Mouse (Mus musculus) intestine, postnatal 0 days (tissue): ENCODE measurements around the gene Mroh3. TPM values are rescaled to one million over a fixed set of nuclear protein-coding genes. Genes with fewer than 3 reads are reported as not detected.

ENCODE experiments used
- ATAC-seq: fragments of 200-750 bp; cut with Nextera tagmentation; 2 replicates; pipeline ENCODE4 v1.8.0; 2017; ENCODE audit warnings: mild to moderate bottlenecking, moderate TSS enrichment, moderate library complexity
- H3K27ac ChIP-seq: fragments of 300-500 bp; sonication (generic); 2 replicates; pipeline ENCODE4 v1.5.1; 2014; ENCODE audit warnings: mild to moderate bottlenecking, low read depth, low read length, moderate library complexity
- H3K27me3 ChIP-seq: fragments of 300-500 bp; sonication (generic); replicated peaks from 2 replicates; pipeline ENCODE4 v1.6.1; 2014; ENCODE audit warnings: low read length, mixed read lengths; ENCODE audit not compliant: control insufficient read depth, insufficient read depth
- H3K36me3 ChIP-seq: fragments of 300-500 bp; sonication (generic); 2 replicates; pipeline ENCODE4 v1.6.1; 2014; ENCODE audit warnings: mild to moderate bottlenecking, moderate library complexity; ENCODE audit not compliant: control insufficient read depth, insufficient read depth
- H3K4me1 ChIP-seq: fragments of 300-500 bp; sonication (generic); replicated peaks from 2 replicates; pipeline ENCODE4 v1.6.1; 2014; ENCODE audit warnings: antibody characterized with exemption, low read length, mixed read lengths; ENCODE audit not compliant: control insufficient read depth, insufficient read depth
- H3K4me2 ChIP-seq: fragments of 300-500 bp; sonication (generic); replicated peaks from 2 replicates; pipeline ENCODE4 v1.6.1; 2014; ENCODE audit warnings: low read depth, mild to moderate bottlenecking, moderate library complexity
- H3K4me3 ChIP-seq: fragments of 300-500 bp; sonication (generic); 2 replicates; pipeline ENCODE4 v1.5.1; 2014; ENCODE audit warnings: low read depth, low read length
- H3K9ac ChIP-seq: fragments of 300-500 bp; sonication (generic); 2 replicates; pipeline ENCODE4 v1.6.1; 2014; ENCODE audit warnings: mild to moderate bottlenecking, low read depth, low read length
- H3K9me3 ChIP-seq: fragments of 300-500 bp; sonication (generic); 2 replicates; pipeline ENCODE4 v1.6.1; 2016; ENCODE audit warnings: mixed run types; ENCODE audit not compliant: control insufficient read depth
- CTCF ChIP-seq: sonication (generic); IDR thresholded peaks from 2 replicates; pipeline ENCODE4 v1.5.1; 2016; ENCODE audit warnings: low read depth, mild to moderate bottlenecking, control low read depth, antibody characterized with exemption, moderate library complexity
- WGBS: fragments of 180-500 bp; shearing (Covaris S2); extraction: QIAGEN DNeasy Blood & Tissue Kit; methylation state at CpG from one replicate; pipeline ENCODE4 v1.1.7; 2014; 5-methylcytosine and 5-hydroxymethylcytosine counted together
- polyA plus RNA-seq: library from polyadenylated mRNA; unstranded; fragments of >200 nt; fragmentation: Nextera tagmentation; extraction: Ambion mirVana; gene quantifications from 2 replicates; pipeline ENCODE4 v1.2.1, GENCODE M21; 2015

Gene Mroh3
- polyA plus RNA-seq, 1 experiment from 2014 or later, result 0.04 TPM

DNA sequence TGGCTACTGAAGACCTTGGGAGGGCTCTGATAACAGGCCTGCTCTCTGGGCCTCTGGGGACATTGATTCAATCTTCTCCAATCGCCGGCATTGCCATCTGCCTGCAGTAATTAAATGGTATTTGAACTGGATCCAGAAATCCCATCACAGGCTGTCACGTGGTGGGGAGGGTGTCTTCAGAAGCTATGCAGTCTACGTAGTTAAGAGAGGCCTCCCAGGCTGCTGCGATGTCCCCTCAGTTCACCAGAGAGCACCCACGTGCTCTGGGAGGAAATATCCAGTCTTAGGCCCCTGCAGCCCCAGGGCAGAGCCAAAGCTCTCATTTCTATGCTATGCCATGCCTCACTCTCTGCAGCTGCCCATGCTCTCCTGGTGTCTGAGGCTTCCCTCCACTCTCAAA is 70.3 kb downstream of the Mroh3 start:
- WGBS, result 41% methylated on average over 6 of the region's 6 CpGs
- Histone ChIP-seq H3K4me1 (peaks cover 25% of the 10 kb centered on the region), H3K27me3 (no peaks in the 10 kb centered on the region), H3K4me3 (no peak overlapping the region), H3K27ac (no peak overlapping the region; the same call in 1 of the 2 replicates), H3K4me2 (no peak overlapping the region), H3K9me3 (no peaks in the 10 kb centered on the region), H3K36me3 (peaks cover 17% of the 10 kb centered on the region; the same call in 1 of the 2 replicates), H3K9ac (peak overlapping the region; percentile 22; the same call in 1 of the 2 replicates)
- ATAC-seq, result no peak
- TF ChIP-seq CTCF, result no peak

DNA sequence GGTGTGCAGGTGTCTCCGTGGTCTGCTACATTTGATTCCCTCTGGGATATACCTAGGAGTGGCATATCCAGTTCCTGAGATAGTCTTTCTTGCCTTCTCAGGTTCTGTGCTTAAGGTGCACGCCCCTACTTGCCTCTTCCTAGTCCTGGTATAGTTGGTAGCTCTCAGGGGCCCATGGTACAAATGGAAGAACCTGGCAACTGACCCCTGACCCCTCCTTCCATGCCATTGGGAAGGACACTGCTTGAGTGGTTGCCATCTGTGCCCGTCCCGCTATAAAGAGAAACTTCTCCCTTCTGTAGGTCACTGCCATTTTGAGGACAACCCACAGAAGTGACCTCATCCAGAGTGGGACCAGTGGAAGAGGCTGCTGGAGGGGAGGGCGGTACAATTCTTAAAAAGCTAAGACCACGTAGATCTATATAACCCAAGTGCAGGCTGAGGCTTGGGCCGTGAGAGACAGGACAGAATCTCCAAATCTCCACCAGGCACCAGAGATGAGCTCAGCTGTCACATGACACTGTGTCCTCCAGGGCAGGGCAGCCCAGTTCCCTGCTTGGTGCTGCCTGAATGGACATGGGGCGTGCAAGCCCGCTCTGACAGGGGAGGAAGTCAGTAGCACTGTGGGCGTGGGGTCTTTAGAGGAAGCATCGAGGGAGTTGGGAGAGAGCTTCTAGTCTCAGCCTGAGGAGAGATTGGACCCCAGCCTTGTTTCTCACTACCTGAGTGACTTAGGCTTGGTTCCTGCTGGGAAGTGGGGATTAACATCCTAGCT is 71.3 kb downstream of the Mroh3 start:
- Histone ChIP-seq H3K4me2 (no peak overlapping the region), H3K27me3 (no peaks in the 10 kb centered on the region), H3K9ac (no peak overlapping the region), H3K36me3 (peaks cover 15% of the 10 kb centered on the region; the same call in 1 of the 2 replicates), H3K4me3 (no peak overlapping the region), H3K4me1 (peaks cover 33% of the 10 kb centered on the region), H3K27ac (no peak overlapping the region), H3K9me3 (no peaks in the 10 kb centered on the region)
- TF ChIP-seq CTCF, result no peak
- ATAC-seq, result no peak
- WGBS, result 83% methylated on average over 11 of the region's 11 CpGs

DNA sequence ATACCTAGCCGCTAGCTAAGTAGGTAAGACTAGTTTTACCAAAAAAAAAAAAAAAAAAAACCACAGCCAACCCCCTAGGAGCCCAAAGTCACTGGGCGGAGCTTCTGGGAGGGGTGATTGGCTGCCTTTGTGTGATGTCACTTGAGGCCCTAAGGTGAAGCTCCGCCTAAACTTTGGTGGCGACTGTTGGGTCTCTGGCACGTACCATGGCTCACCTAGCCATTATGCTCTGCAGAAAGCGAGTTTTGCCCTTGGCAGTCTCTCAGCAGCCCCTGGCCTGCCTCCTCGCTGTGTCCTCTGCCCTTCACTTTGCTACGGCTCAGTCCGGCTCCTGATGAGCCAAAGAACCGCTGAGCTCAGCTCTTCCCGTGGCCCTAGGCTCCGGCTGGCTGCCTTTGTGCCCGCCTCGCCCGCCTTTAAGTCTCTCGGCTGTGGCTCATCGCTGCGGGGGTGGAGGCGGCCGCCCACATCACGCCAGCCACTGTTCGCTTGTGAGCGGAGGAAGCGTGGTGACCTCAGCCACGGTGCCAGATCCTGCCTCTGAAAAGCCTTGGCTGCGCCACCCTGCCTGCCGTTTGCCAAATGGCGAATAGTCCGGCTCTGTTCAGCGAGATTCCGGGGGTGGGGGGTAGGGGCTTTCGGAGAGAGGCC is 72.5 kb downstream of the Mroh3 start:
- 3% methylated on average over 32 of the region's 32 CpGs for WGBS
- H3K4me2 ChIP-seq, result peak overlapping the region; percentile 79
- TF ChIP-seq CTCF, result no peak
- no peaks in the 10 kb centered on the region for H3K27me3 ChIP-seq
- H3K36me3 ChIP-seq, result 0 out of 2 replicates have a peak, but pooled peaks cover 7% of the 10 kb centered on the region
- peaks cover 39% of the 10 kb centered on the region for H3K4me1 ChIP-seq
- peak overlapping the region; percentile 63 for H3K27ac ChIP-seq
- peak; percentile 50 for ATAC-seq
- H3K9ac ChIP-seq, result peak overlapping the region; percentile 28
- peak overlapping the region; percentile 42 for H3K4me3 ChIP-seq
- H3K9me3 ChIP-seq, result no peaks in the 10 kb centered on the region

DNA sequence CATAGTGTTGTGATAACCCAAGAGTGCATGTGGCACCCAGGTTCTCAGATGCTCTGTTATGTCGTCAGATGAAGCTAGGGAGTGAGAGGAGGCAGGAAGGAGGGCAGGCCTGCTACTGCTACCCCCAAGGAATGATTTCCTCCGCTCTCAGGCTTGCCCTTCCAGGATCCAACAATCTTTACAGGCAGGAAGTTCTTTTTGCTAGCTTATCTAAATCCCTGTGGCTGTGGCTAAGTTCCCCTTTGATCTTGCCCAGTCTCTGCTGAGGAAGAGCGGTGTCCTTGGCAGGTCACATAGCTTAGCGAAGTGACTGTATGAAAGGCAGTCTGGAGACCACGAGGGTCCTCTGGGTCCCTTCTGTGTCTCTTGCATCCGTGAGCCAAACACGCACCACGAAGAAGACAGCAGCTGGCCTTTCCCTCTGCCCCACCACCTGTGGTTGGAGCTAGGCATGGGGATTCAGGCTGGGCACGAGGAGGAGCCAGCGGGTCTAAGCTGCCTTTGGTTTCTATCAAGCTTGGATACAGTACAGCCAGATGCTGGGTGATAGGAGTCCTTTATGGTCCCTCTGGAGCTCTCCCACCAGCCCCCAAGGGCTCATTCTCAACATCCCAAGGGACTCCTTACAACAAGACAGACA is 74.3 kb downstream of the Mroh3 start:
- Histone ChIP-seq H3K27me3 (no peaks in the 10 kb centered on the region), H3K9ac (0 out of 2 replicates have a peak overlapping the region, but pooled peaks have one; percentile 7), H3K4me3 (no peak overlapping the region), H3K4me1 (peaks cover 49% of the 10 kb centered on the region), H3K4me2 (peak overlapping the region; percentile 37), H3K9me3 (no peaks in the 10 kb centered on the region), H3K27ac (peak overlapping the region; percentile 89), H3K36me3 (no peaks in the 10 kb centered on the region)
- 35% methylated on average over 10 of the region's 10 CpGs for WGBS
- no peak for ATAC-seq
- TF ChIP-seq CTCF, result no peak

DNA sequence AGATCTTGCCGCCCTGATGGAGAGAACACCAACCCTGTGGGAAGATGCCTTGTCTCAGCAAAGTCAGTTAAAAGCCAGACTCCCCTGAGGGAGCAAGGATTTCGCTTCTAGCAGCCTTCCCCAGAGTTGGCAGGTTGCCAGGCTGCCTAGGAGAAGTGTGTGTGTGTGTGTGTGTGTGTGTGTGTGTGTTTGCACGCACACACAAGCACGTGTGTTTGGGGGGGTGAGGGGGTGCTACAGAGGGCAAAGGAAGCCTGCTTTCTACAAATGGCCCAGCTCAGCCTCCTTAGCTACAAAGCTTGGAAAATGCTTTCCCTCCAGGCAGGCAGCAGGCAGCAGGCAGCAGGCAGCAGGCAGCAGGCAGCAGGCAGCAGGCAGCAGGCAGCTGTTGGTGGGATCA is 75.1 kb downstream of the Mroh3 start:
- peak overlapping the region; percentile 37; the same call in 1 of the 2 replicates for H3K4me2 ChIP-seq
- H3K4me1 ChIP-seq, result peaks cover 48% of the 10 kb centered on the region
- no peaks in the 10 kb centered on the region for H3K27me3 ChIP-seq
- H3K27ac ChIP-seq, result peak overlapping the region; percentile 89
- H3K4me3 ChIP-seq, result no peak overlapping the region
- no peaks in the 10 kb centered on the region for H3K9me3 ChIP-seq
- no peaks in the 10 kb centered on the region for H3K36me3 ChIP-seq
- ATAC-seq, result no peak
- no peak for TF ChIP-seq CTCF
- WGBS, result 4% methylated on average over 4 of the region's 4 CpGs
- 0 out of 2 replicates have a peak overlapping the region, but pooled peaks have one; percentile 7 for H3K9ac ChIP-seq

DNA sequence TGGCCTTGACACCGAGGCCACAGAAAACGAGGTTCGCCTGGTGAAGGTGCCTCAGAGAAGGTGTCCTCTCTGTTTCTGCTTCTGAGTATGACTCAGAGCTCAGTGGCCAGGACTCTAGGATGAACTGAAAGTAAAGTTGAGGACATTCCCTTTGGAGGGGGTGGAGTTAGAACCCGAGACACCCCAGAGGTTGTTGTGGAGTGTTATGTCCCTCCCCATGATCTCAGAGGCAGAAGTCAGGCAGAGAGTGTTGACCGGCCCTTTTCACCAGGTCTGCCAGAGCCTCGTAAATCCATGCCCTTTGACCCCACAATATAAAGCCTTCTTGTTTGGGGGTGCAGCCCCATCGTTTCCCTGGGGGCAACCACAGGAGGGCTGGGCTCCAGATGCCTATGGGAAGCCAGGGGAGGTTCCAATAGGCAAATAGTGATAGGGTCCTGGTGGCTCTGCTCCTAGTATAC is 75.5 kb downstream of the Mroh3 start:
- peak; percentile 49 for ATAC-seq
- peak overlapping the region; percentile 24; the same call in 1 of the 2 replicates for H3K9ac ChIP-seq

More for the DNA sequence above, 75.5 kb downstream of the Mroh3 start:
- Histone ChIP-seq H3K4me3 (no peak overlapping the region), H3K4me1 (peaks cover 47% of the 10 kb centered on the region), H3K9me3 (no peaks in the 10 kb centered on the region), H3K27me3 (no peaks in the 10 kb centered on the region), H3K36me3 (no peaks in the 10 kb centered on the region), H3K27ac (peak overlapping the region; percentile 89), H3K4me2 (peak overlapping the region; percentile 37)
- no peak for TF ChIP-seq CTCF
- WGBS, result 25% methylated on average over 7 of the region's 7 CpGs
